Mouse (Mus musculus): ENCODE data around the gene Mical1. TPM values are rescaled to one million over a fixed set of nuclear protein-coding genes. Genes with fewer than 3 reads are reported as not detected.

The Mical1 gene
- polyA plus RNA-seq, 2 experiments = 2.6 to 2.8 TPM

DNA sequence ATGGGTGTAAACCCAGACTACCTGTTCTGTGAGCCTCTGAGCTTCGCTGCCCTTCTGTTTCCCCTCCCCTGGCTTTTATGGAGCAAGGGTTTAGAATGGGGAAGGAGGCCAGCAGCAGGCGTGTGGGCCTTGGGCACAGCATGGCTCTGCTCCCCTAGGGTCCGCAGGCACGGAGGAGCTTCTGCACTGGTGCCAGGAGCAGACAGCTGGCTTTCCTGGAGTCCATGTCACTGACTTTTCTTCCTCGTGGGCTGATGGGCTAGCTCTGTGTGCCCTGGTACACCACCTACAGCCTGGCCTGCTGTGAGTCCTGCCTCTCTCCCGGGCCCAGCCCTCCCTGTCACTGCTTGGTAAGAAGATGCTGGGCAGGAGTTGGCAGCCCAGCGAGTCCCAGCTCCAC is 6.3 kb downstream of the Mical1 start:
- DNase-seq (ENCODE audit: low read depth in 3 of 3, low spot score in 3 of 3) (no peak), ATAC-seq (ENCODE audit: insufficient read depth) (no peak)
- Histone ChIP-seq H3K9ac (replicated peaks) (no peak overlapping the region), H3K36me3 (replicated peaks; ENCODE audit: control insufficient read depth, insufficient read depth, low read depth) (no peaks in the 10 kb centered on the region), H3K4me2 (ENCODE audit: low read depth) (no peak overlapping the region), H3K4me3 (ENCODE audit: insufficient read depth in 1 of 2, low read depth in 2 of 2, low read length in 2 of 2) (no peak overlapping the region), H3K27me3 (ENCODE audit: control insufficient read depth, insufficient read depth, low read length) (no peaks in the 10 kb centered on the region), H3K27ac (no peak overlapping the region), H3K4me1 (replicated peaks; ENCODE audit: control insufficient read depth in 2 of 2, insufficient read depth in 2 of 2, low read length in 1 of 2) (peaks cover 0 to 10% of the 10 kb centered on the region in 2 experiments; a peak in 2 of 4 replicates), H3K9me3 (ENCODE audit: control insufficient read depth, low read length) (no peaks in the 10 kb centered on the region)
- TF ChIP-seq EP300 (IDR thresholded peaks at IDR 0.05; ENCODE audit: low read depth) (no peak), CTCF (IDR thresholded peaks at IDR 0.05; ENCODE audit: low read depth) (no peak)
- WGBS (ENCODE audit: insufficient replicate concordance) = 70% methylated on average over 7 of the region's 7 CpGs

DNA sequence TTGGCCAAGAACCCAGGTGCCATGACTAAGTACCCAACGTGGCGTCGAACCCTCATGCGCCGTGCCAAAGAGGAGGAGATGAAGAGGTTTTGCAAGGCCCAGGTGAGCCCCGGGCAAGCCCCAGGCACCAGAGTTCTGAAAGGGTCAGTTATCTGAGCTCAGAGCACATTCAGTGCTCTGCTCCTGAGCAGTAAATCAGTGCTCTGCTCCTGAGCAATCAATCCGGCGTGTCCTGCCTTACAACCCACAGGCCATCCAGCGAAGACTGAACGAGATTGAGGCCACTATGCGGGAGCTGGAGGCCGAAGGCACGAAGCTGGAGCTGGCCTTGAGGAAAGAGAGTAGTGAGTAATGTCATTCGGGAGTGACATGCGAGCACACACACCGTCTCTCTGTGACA is 9.7 kb downstream of the Mical1 start:
- Histone ChIP-seq H3K4me2 (ENCODE audit: low read depth) (no peak overlapping the region), H3K4me3 (ENCODE audit: insufficient read depth in 1 of 2, low read depth in 2 of 2, low read length in 2 of 2) (no peak overlapping the region), H3K4me1 (replicated peaks; ENCODE audit: control insufficient read depth in 2 of 2, insufficient read depth in 2 of 2, low read length in 1 of 2) (peaks cover 2 to 12% of the 10 kb centered on the region in 2 experiments; a peak in 2 of 4 replicates), H3K27me3 (ENCODE audit: control insufficient read depth, insufficient read depth, low read length) (no peaks in the 10 kb centered on the region; the same call in 1 of the 2 replicates), H3K36me3 (replicated peaks; ENCODE audit: control insufficient read depth, insufficient read depth, low read depth) (no peaks in the 10 kb centered on the region), H3K9me3 (ENCODE audit: control insufficient read depth, low read length) (no peaks in the 10 kb centered on the region), H3K27ac (no peak overlapping the region), H3K9ac (replicated peaks) (no peak overlapping the region)
- 77% methylated on average over 16 of the region's 16 CpGs for WGBS (ENCODE audit: insufficient replicate concordance)
- TF ChIP-seq EP300 (IDR thresholded peaks at IDR 0.05; ENCODE audit: low read depth) (no peak), CTCF (IDR thresholded peaks at IDR 0.05; ENCODE audit: low read depth) (no peak)
- DNase-seq (ENCODE audit: low read depth in 3 of 3, low spot score in 3 of 3) = no peak
- no peak for ATAC-seq (ENCODE audit: insufficient read depth)

DNA sequence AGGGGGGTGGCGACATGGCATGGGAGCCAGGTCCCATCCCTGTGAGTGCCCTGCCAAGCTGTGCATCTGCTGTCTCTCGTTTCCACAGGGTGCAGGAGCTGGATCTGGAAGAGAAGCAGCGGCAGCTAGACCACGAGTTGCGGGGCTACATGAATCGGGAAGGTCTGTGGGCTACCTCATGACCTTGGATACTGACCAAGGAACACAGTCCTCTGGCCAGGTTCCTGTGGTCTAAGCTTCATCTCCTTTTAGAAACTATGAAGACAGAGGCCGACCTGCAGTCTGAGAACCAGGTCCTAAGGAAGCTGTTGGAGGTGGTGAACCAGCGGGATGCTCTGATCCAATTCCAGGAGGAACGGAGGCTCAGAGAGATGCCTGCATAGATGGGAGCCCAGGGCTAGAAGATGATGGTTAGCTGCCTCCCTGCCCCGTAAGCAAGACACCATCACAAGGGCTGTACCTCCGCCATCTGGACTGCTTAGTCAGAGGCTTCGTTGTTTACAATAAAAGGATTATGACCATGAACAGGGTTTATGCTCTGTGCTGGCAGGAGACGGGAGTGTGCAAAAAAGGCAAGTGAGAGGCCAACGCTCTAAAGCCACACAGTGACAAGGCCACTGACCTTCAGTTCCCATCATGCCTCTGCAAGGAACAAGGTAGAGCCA is 10.5 kb downstream of the Mical1 start:
- Histone ChIP-seq H3K4me1 (replicated peaks; ENCODE audit: control insufficient read depth in 2 of 2, insufficient read depth in 2 of 2, low read length in 1 of 2) (peaks cover 2 to 6% of the 10 kb centered on the region in 2 experiments; a peak in 2 of 4 replicates), H3K4me3 (ENCODE audit: insufficient read depth in 1 of 2, low read depth in 2 of 2, low read length in 2 of 2) (no peak overlapping the region), H3K36me3 (replicated peaks; ENCODE audit: control insufficient read depth, insufficient read depth, low read depth) (no peaks in the 10 kb centered on the region), H3K9ac (replicated peaks) (no peak overlapping the region), H3K4me2 (ENCODE audit: low read depth) (no peak overlapping the region), H3K27me3 (ENCODE audit: control insufficient read depth, insufficient read depth, low read length) (no peaks in the 10 kb centered on the region; the same call in 1 of the 2 replicates), H3K9me3 (ENCODE audit: control insufficient read depth, low read length) (no peaks in the 10 kb centered on the region), H3K27ac (no peak overlapping the region)
- TF ChIP-seq EP300 (IDR thresholded peaks at IDR 0.05; ENCODE audit: low read depth) (no peak), CTCF (IDR thresholded peaks at IDR 0.05; ENCODE audit: low read depth) (no peak)
- ATAC-seq (ENCODE audit: insufficient read depth) (no peak), DNase-seq (ENCODE audit: low read depth in 3 of 3, low spot score in 3 of 3) (no peak)
- WGBS (ENCODE audit: insufficient replicate concordance) = 77% methylated on average over 14 of the region's 14 CpGs

DNA sequence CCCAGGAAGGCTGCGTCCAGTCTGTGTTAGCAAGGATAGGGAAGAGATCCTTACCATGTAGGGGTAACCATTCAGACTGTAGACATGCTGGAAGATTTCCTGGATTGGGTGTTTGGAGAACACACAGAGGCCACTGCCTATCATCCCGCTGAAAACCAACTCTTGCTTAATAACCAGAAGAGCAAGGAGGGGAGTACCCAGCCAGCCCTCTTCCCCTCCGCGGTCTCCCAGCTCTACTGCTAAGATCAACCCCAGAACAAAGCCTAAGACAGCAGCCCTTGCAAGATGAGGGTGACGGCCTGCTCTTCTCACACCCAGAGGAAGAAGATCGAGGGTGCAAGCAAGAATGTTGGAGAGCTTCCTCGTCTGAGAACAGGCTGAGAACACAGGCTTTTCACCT is 12.8 kb downstream of the Mical1 start:
- no peaks in the 10 kb centered on the region for H3K36me3 ChIP-seq (replicated peaks; ENCODE audit: control insufficient read depth, insufficient read depth, low read depth)
- WGBS (ENCODE audit: insufficient replicate concordance) = 24% methylated on average over 7 of the region's 7 CpGs
- ATAC-seq (ENCODE audit: insufficient read depth) = no peak
- H3K27me3 ChIP-seq (ENCODE audit: control insufficient read depth, insufficient read depth, low read length) = no peaks in the 10 kb centered on the region; the same call in 1 of the 2 replicates
- H3K9ac ChIP-seq (replicated peaks) = no peak overlapping the region
- no peaks in the 10 kb centered on the region for H3K9me3 ChIP-seq (ENCODE audit: control insufficient read depth, low read length)
- H3K4me1 ChIP-seq (replicated peaks; ENCODE audit: control insufficient read depth in 2 of 2, insufficient read depth in 2 of 2, low read length in 1 of 2) = peaks cover 2 to 6% of the 10 kb centered on the region in 2 experiments; a peak in 1 of 4 replicates
- no peak for DNase-seq (ENCODE audit: low read depth in 3 of 3, low spot score in 3 of 3)
- H3K4me2 ChIP-seq (ENCODE audit: low read depth) = peak overlapping the region; percentile 82
- H3K27ac ChIP-seq = no peak overlapping the region
- H3K4me3 ChIP-seq (ENCODE audit: insufficient read depth in 1 of 2, low read depth in 2 of 2, low read length in 2 of 2) = peak overlapping the region; percentile 56 to 60; a peak in 3 of 4 replicates
- TF ChIP-seq CTCF (IDR thresholded peaks at IDR 0.05; ENCODE audit: low read depth) (no peak), EP300 (IDR thresholded peaks at IDR 0.05; ENCODE audit: low read depth) (no peak)

DNA sequence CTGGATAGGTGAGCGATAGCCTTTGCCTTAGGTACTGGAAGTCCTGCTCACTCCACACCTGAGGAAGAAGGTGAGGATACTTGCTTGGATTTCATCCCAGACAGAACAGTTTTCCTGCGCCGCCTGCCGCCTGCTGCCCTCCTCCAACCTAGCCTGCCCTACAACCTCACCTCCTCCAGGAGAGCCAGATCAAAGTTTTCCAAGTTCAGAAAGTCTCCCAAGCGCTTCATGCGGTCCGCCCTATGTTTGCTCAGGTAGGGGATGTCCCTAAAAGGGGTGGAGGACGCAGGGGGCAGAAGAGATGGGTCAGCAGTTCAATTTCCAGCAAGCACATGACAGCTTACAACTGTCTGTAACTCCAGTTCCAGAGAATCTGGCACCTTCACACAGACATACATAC is 13.2 kb downstream of the Mical1 start:
- Histone ChIP-seq H3K9ac (replicated peaks) (no peak overlapping the region), H3K27me3 (ENCODE audit: control insufficient read depth, insufficient read depth, low read length) (no peaks in the 10 kb centered on the region; the same call in 1 of the 2 replicates), H3K9me3 (ENCODE audit: control insufficient read depth, low read length) (no peaks in the 10 kb centered on the region), H3K4me1 (replicated peaks; ENCODE audit: control insufficient read depth in 2 of 2, insufficient read depth in 2 of 2, low read length in 1 of 2) (peaks cover 2 to 6% of the 10 kb centered on the region in 2 experiments; a peak in 1 of 4 replicates), H3K27ac (no peak overlapping the region), H3K4me2 (ENCODE audit: low read depth) (peak overlapping the region; percentile 82), H3K4me3 (ENCODE audit: insufficient read depth in 1 of 2, low read depth in 2 of 2, low read length in 2 of 2) (peak overlapping the region; percentile 56 to 60; a peak in 3 of 4 replicates), H3K36me3 (replicated peaks; ENCODE audit: control insufficient read depth, insufficient read depth, low read depth) (no peaks in the 10 kb centered on the region)
- TF ChIP-seq EP300 (IDR thresholded peaks at IDR 0.05; ENCODE audit: low read depth) (no peak), CTCF (IDR thresholded peaks at IDR 0.05; ENCODE audit: low read depth) (no peak)
- WGBS (ENCODE audit: insufficient replicate concordance) = 55% methylated on average over 8 of the region's 8 CpGs
- ATAC-seq (ENCODE audit: insufficient read depth) (no peak), DNase-seq (ENCODE audit: low read depth in 3 of 3, low spot score in 3 of 3) (no peak)
